Mouse (Mus musculus): ENCODE data around the gene Dda1. TPM values are rescaled to one million over a fixed set of nuclear protein-coding genes. Genes with fewer than 3 reads are reported as not detected.
A peak's percentile ranks its signal among the peaks of the same experiment; 100 is the strongest.

Dda1 gene
- polyA plus RNA-seq, 2 experiments = 99.6 to 101 TPM

- no peak overlapping the region for H3K4me2 ChIP-seq (replicated peaks; ENCODE audit: low read depth, low read length, severe bottlenecking)
- DNase-seq (ENCODE audit: low spot score) = no peak
- H3K4me1 ChIP-seq (ENCODE audit: control insufficient read depth, insufficient read depth, low read length) = peaks cover 10% of the 10 kb centered on the region
- WGBS = 91% methylated on average over 8 of the region's 8 CpGs
- TF ChIP-seq POLR2A (IDR thresholded peaks at IDR 0.05; ENCODE audit: borderline replicate concordance, extremely low read depth, insufficient read depth, insufficient read length) = no peak
- H3K4me3 ChIP-seq (replicated peaks; ENCODE audit: low read length) = no peak overlapping the region
- H3K9me3 ChIP-seq (ENCODE audit: control insufficient read depth, low read length) = no peaks in the 10 kb centered on the region
- H3K27ac ChIP-seq (replicated peaks; ENCODE audit: low read depth, low read length) = no peak overlapping the region
- H3K27me3 ChIP-seq (ENCODE audit: control insufficient read depth, insufficient read depth, low read length) = no peaks in the 10 kb centered on the region
- H3K9ac ChIP-seq (ENCODE audit: low read depth, low read length, severe bottlenecking) = no peak overlapping the region
- ATAC-seq (ENCODE audit: low FRiP score, low read depth) = no peak
- H3K36me3 ChIP-seq (ENCODE audit: control insufficient read depth, insufficient read depth, low read length) = peaks cover 46% of the 10 kb centered on the region
These were observed 3.8 kb downstream of the Dda1 start for GRCm38 (mm10) chr8:71472601-71473386.

- Histone ChIP-seq H3K4me2 (replicated peaks; ENCODE audit: low read depth, low read length, severe bottlenecking) (no peak overlapping the region), H3K27me3 (ENCODE audit: control insufficient read depth, insufficient read depth, low read length) (no peaks in the 10 kb centered on the region), H3K27ac (replicated peaks; ENCODE audit: low read depth, low read length) (no peak overlapping the region), H3K36me3 (ENCODE audit: control insufficient read depth, insufficient read depth, low read length) (peaks cover 52% of the 10 kb centered on the region), H3K4me3 (replicated peaks; ENCODE audit: low read length) (no peak overlapping the region), H3K4me1 (ENCODE audit: control insufficient read depth, insufficient read depth, low read length) (peaks cover 10% of the 10 kb centered on the region), H3K9ac (ENCODE audit: low read depth, low read length, severe bottlenecking) (no peak overlapping the region), H3K9me3 (ENCODE audit: control insufficient read depth, low read length) (no peaks in the 10 kb centered on the region)
- TF ChIP-seq POLR2A (IDR thresholded peaks at IDR 0.05; ENCODE audit: borderline replicate concordance, extremely low read depth, insufficient read depth, insufficient read length) = no peak
- no peak for DNase-seq (ENCODE audit: low spot score)
- 93% methylated on average over 18 of the region's 18 CpGs for WGBS
- no peak for ATAC-seq (ENCODE audit: low FRiP score, low read depth)
These were observed 5.3 kb downstream of the Dda1 start for GRCm38 (mm10) chr8:71474344-71474743.

- H3K36me3 ChIP-seq (ENCODE audit: control insufficient read depth, insufficient read depth, low read length) = peaks cover 57% of the 10 kb centered on the region
- peaks cover 7% of the 10 kb centered on the region for H3K4me1 ChIP-seq (ENCODE audit: control insufficient read depth, insufficient read depth, low read length)
- no peak overlapping the region; the same call in 1 of the 2 replicates for H3K4me2 ChIP-seq (replicated peaks; ENCODE audit: low read depth, low read length, severe bottlenecking)
- no peak for DNase-seq (ENCODE audit: low spot score)
- H3K27me3 ChIP-seq (ENCODE audit: control insufficient read depth, insufficient read depth, low read length) = no peaks in the 10 kb centered on the region
- TF ChIP-seq POLR2A (IDR thresholded peaks at IDR 0.05; ENCODE audit: borderline replicate concordance, extremely low read depth, insufficient read depth, insufficient read length) = no peak
- no peak overlapping the region for H3K9ac ChIP-seq (ENCODE audit: low read depth, low read length, severe bottlenecking)
- no peak overlapping the region for H3K4me3 ChIP-seq (replicated peaks; ENCODE audit: low read length)
- ATAC-seq (ENCODE audit: low FRiP score, low read depth) = no peak
- H3K27ac ChIP-seq (replicated peaks; ENCODE audit: low read depth, low read length) = no peak overlapping the region
- 89% methylated on average over 25 of the region's 25 CpGs for WGBS
- H3K9me3 ChIP-seq (ENCODE audit: control insufficient read depth, low read length) = no peaks in the 10 kb centered on the region
These were observed 6.0 kb downstream of the Dda1 start for GRCm38 (mm10) chr8:71474785-71475701.

GRCm38 (mm10) chr8:71475702-71476075, 6.7 kb downstream of the Dda1 start:
- Histone ChIP-seq H3K27me3 (ENCODE audit: control insufficient read depth, insufficient read depth, low read length) (no peaks in the 10 kb centered on the region), H3K27ac (replicated peaks; ENCODE audit: low read depth, low read length) (no peak overlapping the region), H3K4me2 (replicated peaks; ENCODE audit: low read depth, low read length, severe bottlenecking) (peak overlapping the region; percentile 88), H3K4me1 (ENCODE audit: control insufficient read depth, insufficient read depth, low read length) (peaks cover 7% of the 10 kb centered on the region), H3K9ac (ENCODE audit: low read depth, low read length, severe bottlenecking) (peak overlapping the region; percentile 69), H3K36me3 (ENCODE audit: control insufficient read depth, insufficient read depth, low read length) (peaks cover 63% of the 10 kb centered on the region), H3K9me3 (ENCODE audit: control insufficient read depth, low read length) (no peaks in the 10 kb centered on the region), H3K4me3 (replicated peaks; ENCODE audit: low read length) (peak overlapping the region; percentile 60)
- DNase-seq (ENCODE audit: low spot score) (no peak), ATAC-seq (ENCODE audit: low FRiP score, low read depth) (no peak)
- WGBS = 5% methylated on average over 4 of the region's 4 CpGs
- TF ChIP-seq POLR2A (IDR thresholded peaks at IDR 0.05; ENCODE audit: borderline replicate concordance, extremely low read depth, insufficient read depth, insufficient read length) = no peak
